Mouse (Mus musculus): Measurements from ENCODE around the gene 4930544D05Rik. TPM values are rescaled to one million over a fixed set of nuclear protein-coding genes. Genes with fewer than 3 reads are reported as not detected.

Gene 4930544D05Rik
- total and polyA plus RNA-seq, 2 experiments from 2014 or later, result not detected

- no peak for TF ChIP-seq CTCF (IDR thresholded peaks at IDR 0.05; ENCODE audit: low read depth)
- Histone ChIP-seq H3K9me3 (ENCODE audit: low read length) (no peaks in the 10 kb centered on the region), H3K27me3 (ENCODE audit: insufficient read depth, low read length) (no peaks in the 10 kb centered on the region), H3K4me2 (ENCODE audit: low read depth, low read length) (no peak overlapping the region), H3K9ac (replicated peaks; ENCODE audit: low read length) (no peak overlapping the region), H3K27ac (no peak overlapping the region), H3K4me3 (ENCODE audit: low read length) (no peak overlapping the region), H3K4me1 (ENCODE audit: insufficient read depth, low read length) (no peaks in the 10 kb centered on the region), H3K36me3 (ENCODE audit: insufficient read depth, low read length) (peaks cover 27% of the 10 kb centered on the region)
- DNase-seq (ENCODE audit: low spot score), result no peak
- 82% methylated on average over 6 of the region's 6 CpGs for WGBS
- no peak for ATAC-seq
Measured at GRCm38 (mm10) chr11:70597301-70597700, 18.3 kb upstream of the 4930544D05Rik start.

DNA sequence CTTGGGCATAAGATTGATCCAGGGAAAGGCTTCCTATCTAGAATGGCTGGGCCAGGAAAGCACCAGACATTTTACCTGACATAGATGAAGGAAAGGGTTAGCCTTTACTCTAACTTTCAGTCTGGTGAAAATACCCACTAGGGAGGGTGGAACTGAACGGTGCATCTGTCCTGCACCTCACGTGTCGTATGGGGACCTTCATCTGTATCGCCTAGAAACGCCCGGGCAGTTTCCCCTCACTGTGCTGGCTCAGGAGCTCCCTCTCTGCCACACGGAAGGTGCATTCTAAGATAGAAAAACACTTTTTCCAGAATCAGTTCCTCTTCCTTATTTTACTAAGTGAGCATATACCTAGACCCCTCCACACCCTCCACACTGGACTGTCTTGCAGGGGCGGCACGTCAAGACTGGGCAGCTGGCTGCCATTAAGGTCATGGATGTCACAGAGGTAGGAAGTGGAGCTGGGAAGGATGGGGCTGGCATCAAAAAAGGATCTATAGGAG is 17.1 kb upstream of the 4930544D05Rik start:
- Histone ChIP-seq H3K4me2 (ENCODE audit: low read depth, low read length) (no peak overlapping the region), H3K9ac (replicated peaks; ENCODE audit: low read length) (no peak overlapping the region), H3K27ac (no peak overlapping the region), H3K4me3 (ENCODE audit: low read length) (no peak overlapping the region), H3K36me3 (ENCODE audit: insufficient read depth, low read length) (peaks cover 31% of the 10 kb centered on the region), H3K9me3 (ENCODE audit: low read length) (no peaks in the 10 kb centered on the region), H3K4me1 (ENCODE audit: insufficient read depth, low read length) (no peaks in the 10 kb centered on the region), H3K27me3 (ENCODE audit: insufficient read depth, low read length) (no peaks in the 10 kb centered on the region)
- DNase-seq (ENCODE audit: low spot score) (no peak), ATAC-seq (no peak)
- 82% methylated on average over 9 of the region's 9 CpGs for WGBS
- no peak for TF ChIP-seq CTCF (IDR thresholded peaks at IDR 0.05; ENCODE audit: low read depth)

- DNase-seq (ENCODE audit: low spot score) (peak; percentile 88), ATAC-seq (peak; percentile 62)
- Histone ChIP-seq H3K4me1 (ENCODE audit: insufficient read depth, low read length) (no peaks in the 10 kb centered on the region), H3K9ac (replicated peaks; ENCODE audit: low read length) (no peak overlapping the region), H3K4me3 (ENCODE audit: low read length) (no peak overlapping the region), H3K27me3 (ENCODE audit: insufficient read depth, low read length) (no peaks in the 10 kb centered on the region), H3K36me3 (ENCODE audit: insufficient read depth, low read length) (peaks cover 65% of the 10 kb centered on the region), H3K9me3 (ENCODE audit: low read length) (no peaks in the 10 kb centered on the region), H3K4me2 (ENCODE audit: low read depth, low read length) (no peak overlapping the region), H3K27ac (no peak overlapping the region)
- WGBS, result 50% methylated on average over 14 of the region's 14 CpGs
- TF ChIP-seq CTCF (IDR thresholded peaks at IDR 0.05; ENCODE audit: low read depth), result peak; percentile 97
Measured at GRCm38 (mm10) chr11:70605024-70605566, 10.6 kb upstream of the 4930544D05Rik start.

GRCm38 (mm10) chr11:70606717-70607116 is 8.9 kb upstream of the 4930544D05Rik start:
- H3K4me2 ChIP-seq (ENCODE audit: low read depth, low read length), result no peak overlapping the region
- 73% methylated on average over 12 of the region's 12 CpGs for WGBS
- H3K9ac ChIP-seq (replicated peaks; ENCODE audit: low read length), result no peak overlapping the region
- ATAC-seq, result no peak
- DNase-seq (ENCODE audit: low spot score), result no peak
- no peaks in the 10 kb centered on the region for H3K9me3 ChIP-seq (ENCODE audit: low read length)
- H3K36me3 ChIP-seq (ENCODE audit: insufficient read depth, low read length), result peaks cover 71% of the 10 kb centered on the region
- H3K27ac ChIP-seq, result no peak overlapping the region
- H3K4me3 ChIP-seq (ENCODE audit: low read length), result no peak overlapping the region
- no peak for TF ChIP-seq CTCF (IDR thresholded peaks at IDR 0.05; ENCODE audit: low read depth)
- no peaks in the 10 kb centered on the region for H3K4me1 ChIP-seq (ENCODE audit: insufficient read depth, low read length)
- no peaks in the 10 kb centered on the region for H3K27me3 ChIP-seq (ENCODE audit: insufficient read depth, low read length)

GRCm38 (mm10) chr11:70607611-70608010 is 8.0 kb upstream of the 4930544D05Rik start:
- Histone ChIP-seq H3K4me1 (ENCODE audit: insufficient read depth, low read length) (no peaks in the 10 kb centered on the region), H3K4me2 (ENCODE audit: low read depth, low read length) (no peak overlapping the region), H3K4me3 (ENCODE audit: low read length) (no peak overlapping the region), H3K27me3 (ENCODE audit: insufficient read depth, low read length) (no peaks in the 10 kb centered on the region), H3K9me3 (ENCODE audit: low read length) (no peaks in the 10 kb centered on the region), H3K36me3 (ENCODE audit: insufficient read depth, low read length) (peaks cover 72% of the 10 kb centered on the region), H3K9ac (replicated peaks; ENCODE audit: low read length) (no peak overlapping the region), H3K27ac (no peak overlapping the region)
- WGBS, result 92% methylated on average over 9 of the region's 9 CpGs
- DNase-seq (ENCODE audit: low spot score), result no peak
- ATAC-seq, result no peak
- no peak for TF ChIP-seq CTCF (IDR thresholded peaks at IDR 0.05; ENCODE audit: low read depth)

GRCm38 (mm10) chr11:70608381-70609066 is 7.1 kb upstream of the 4930544D05Rik start:
- no peak overlapping the region for H3K4me2 ChIP-seq (ENCODE audit: low read depth, low read length)
- peaks cover 76% of the 10 kb centered on the region for H3K36me3 ChIP-seq (ENCODE audit: insufficient read depth, low read length)
- peak; percentile 49 for TF ChIP-seq CTCF (IDR thresholded peaks at IDR 0.05; ENCODE audit: low read depth)
- DNase-seq (ENCODE audit: low spot score) (peak; percentile 34), ATAC-seq (no peak)
- no peaks in the 10 kb centered on the region for H3K9me3 ChIP-seq (ENCODE audit: low read length)
- H3K27ac ChIP-seq, result no peak overlapping the region
- H3K4me1 ChIP-seq (ENCODE audit: insufficient read depth, low read length), result no peaks in the 10 kb centered on the region
- no peak overlapping the region for H3K4me3 ChIP-seq (ENCODE audit: low read length)
- no peak overlapping the region for H3K9ac ChIP-seq (replicated peaks; ENCODE audit: low read length)
- 84% methylated on average over 26 of the region's 26 CpGs for WGBS
- H3K27me3 ChIP-seq (ENCODE audit: insufficient read depth, low read length), result no peaks in the 10 kb centered on the region

- Histone ChIP-seq H3K4me3 (ENCODE audit: low read length) (no peak overlapping the region), H3K27me3 (ENCODE audit: insufficient read depth, low read length) (no peaks in the 10 kb centered on the region), H3K36me3 (ENCODE audit: insufficient read depth, low read length) (peaks cover 58% of the 10 kb centered on the region), H3K9ac (replicated peaks; ENCODE audit: low read length) (no peak overlapping the region), H3K4me1 (ENCODE audit: insufficient read depth, low read length) (peaks cover 6% of the 10 kb centered on the region), H3K9me3 (ENCODE audit: low read length) (no peaks in the 10 kb centered on the region), H3K27ac (no peak overlapping the region), H3K4me2 (ENCODE audit: low read depth, low read length) (no peak overlapping the region)
- peak; percentile 10 for DNase-seq (ENCODE audit: low spot score)
- WGBS, result 80% methylated on average over 4 of the region's 4 CpGs
- TF ChIP-seq CTCF (IDR thresholded peaks at IDR 0.05; ENCODE audit: low read depth), result peak; percentile 37
- no peak for ATAC-seq
Measured at GRCm38 (mm10) chr11:70610752-70611151, 4.9 kb upstream of the 4930544D05Rik start.

All from hindbrain, postnatal 0 days (tissue).